Mouse (Mus musculus) CH12.LX (cell line): ENCODE measurements at regions not wholly inside any gene's neighbourhood (a gene's known extent, or its start where the extent isn't known, plus 50 kb on each side); places are given as distances from the start of the nearest gene placed in this dataset.

Source experiments
- CTCF ChIP-seq, 2 experiments: IDR thresholded peaks in 1 of 2; conservative IDR thresholded peaks in 1 of 2; 2 replicates each; pipeline ENCODE4 v1.5.1; 2011 to 2012; ENCODE audit warnings: low read depth in 2 of 2, low read length in 2 of 2, improper control_type of control experiment in 1 of 2, inconsistent platforms in 1 of 2, mild to moderate bottlenecking in 1 of 2, moderate library complexity in 1 of 2
- E2F4 ChIP-seq: IDR thresholded peaks from 2 replicates; pipeline ENCODE4 v1.6.1; 2011; ENCODE audit warnings: low read depth, low read length, improper control_type of control experiment; ENCODE audit not compliant: insufficient replicate concordance
- EP300 ChIP-seq: IDR thresholded peaks from 2 replicates; pipeline ENCODE4 v1.6.1; 2011; ENCODE audit warnings: low read length, improper control_type of control experiment
- POLR2A ChIP-seq: IDR thresholded peaks from 2 replicates; pipeline ENCODE4 v1.6.1; 2011; ENCODE audit warnings: low read depth, mild to moderate bottlenecking, improper control_type of control experiment, low read length
- RCOR1 ChIP-seq: conservative IDR thresholded peaks from 2 replicates; pipeline ENCODE4 v1.6.1; 2012; ENCODE audit warnings: low read depth, mild to moderate bottlenecking, inconsistent platforms, low read length, improper control_type of control experiment
- SMC3 ChIP-seq: IDR thresholded peaks from 2 replicates; pipeline ENCODE4 v1.6.1; 2011; ENCODE audit warnings: low read depth, low read length, improper control_type of control experiment
- TCF12 ChIP-seq: IDR thresholded peaks from 2 replicates; pipeline ENCODE4 v1.6.1; 2014; ENCODE audit warnings: low read depth, mild to moderate bottlenecking, inconsistent platforms, low read length, improper control_type of control experiment
- ZMIZ1 ChIP-seq: IDR thresholded peaks from 2 replicates; pipeline ENCODE4 v1.6.1; 2012; ENCODE audit warnings: low read depth, mild to moderate bottlenecking, inconsistent platforms, low read length, improper control_type of control experiment

GRCm38 (mm10) chr4:125246171-125246570 is 118.5 kb upstream of the Zc3h12a start:
- TF ChIP-seq CTCF (conservative IDR thresholded peaks at IDR 0.05 in 1 of 2, IDR thresholded peaks at IDR 0.05 in 1 of 2; ENCODE audit: low read depth in 2 of 2, low read length in 2 of 2), result no peak
- no peak for TF ChIP-seq POLR2A
- no peak for TF ChIP-seq SMC3
- TF ChIP-seq EP300, result no peak
- no peak for TF ChIP-seq E2F4
- no peak for TF ChIP-seq TCF12
- no peak for TF ChIP-seq RCOR1
- no peak for TF ChIP-seq ZMIZ1
